Mouse (Mus musculus) kidney, embryonic 14.5 days (tissue): ENCODE results near the gene Faf2. TPM values are rescaled to one million over a fixed set of nuclear protein-coding genes. Genes with fewer than 3 reads are reported as not detected.

Experiments used
- ATAC-seq: fragments of 200-750 bp; cut with Nextera tagmentation; 2 replicates; pipeline ENCODE4 v1.8.0; 2017; ENCODE audit warnings: moderate number of reproducible peaks, mild to moderate bottlenecking, moderate TSS enrichment, moderate library complexity; ENCODE audit not compliant: low FRiP score, low TSS enrichment
- H3K27ac ChIP-seq: fragments of 300-500 bp; sonication (generic); 2 replicates; pipeline ENCODE4 v1.5.1; 2014; ENCODE audit warnings: low read depth, mild to moderate bottlenecking, low read length, moderate library complexity, mixed read lengths
- H3K27me3 ChIP-seq: fragments of 300-500 bp; sonication (generic); 2 replicates; pipeline ENCODE4 v1.6.1; 2014; ENCODE audit warnings: mild to moderate bottlenecking, low read length; ENCODE audit not compliant: control insufficient read depth, insufficient read depth
- H3K36me3 ChIP-seq: fragments of 300-500 bp; sonication (generic); 2 replicates; pipeline ENCODE4 v1.6.1; 2014; ENCODE audit warnings: low read length, mixed read lengths; ENCODE audit not compliant: control insufficient read depth, insufficient read depth
- H3K4me1 ChIP-seq: fragments of 300-500 bp; sonication (generic); 2 replicates; pipeline ENCODE4 v1.6.1; 2014; ENCODE audit warnings: low read length, mixed read lengths; ENCODE audit not compliant: control insufficient read depth, insufficient read depth
- H3K4me2 ChIP-seq: fragments of 300-500 bp; sonication (generic); replicated peaks from 2 replicates; pipeline ENCODE4 v1.6.1; 2014; ENCODE audit warnings: low read depth, mild to moderate bottlenecking, low read length
- H3K4me3 ChIP-seq: fragments of 300-500 bp; sonication (generic); 2 replicates; pipeline ENCODE4 v1.5.1; 2014; ENCODE audit warnings: mild to moderate bottlenecking, low read length
- H3K9ac ChIP-seq: fragments of 300-500 bp; sonication (generic); 2 replicates; pipeline ENCODE4 v1.6.1; 2014; ENCODE audit warnings: low read depth, mild to moderate bottlenecking, low read length, moderate library complexity
- H3K9me3 ChIP-seq: fragments of 300-500 bp; sonication (generic); 2 replicates; pipeline ENCODE4 v1.6.1; 2016; ENCODE audit warnings: low read length; ENCODE audit not compliant: control insufficient read depth
- WGBS: fragments of 180-500 bp; shearing (Covaris S2); extraction: QIAGEN DNeasy Blood & Tissue Kit; methylation state at CpG from one replicate; pipeline ENCODE4 v1.1.7; 2014; 5-methylcytosine and 5-hydroxymethylcytosine counted together
- polyA plus RNA-seq: library from polyadenylated mRNA; unstranded; fragments of >200 nt; fragmentation: Nextera tagmentation; extraction: Ambion mirVana; gene quantifications from 2 replicates; pipeline ENCODE4 v1.2.1, GENCODE M21; 2014

Gene Faf2
- 87.5 and 126 TPM in 2 replicates for polyA plus RNA-seq

- no peaks in the 10 kb centered on the region for H3K36me3 ChIP-seq
- peak within 1 kb of the TSS; percentile 78 for H3K4me2 ChIP-seq
- 0 out of 2 replicates have a peak, but pooled peaks cover 12% of the 10 kb centered on the region for H3K4me1 ChIP-seq
- no peaks in the 10 kb centered on the region for H3K27me3 ChIP-seq
- H3K9me3 ChIP-seq, result no peaks in the 10 kb centered on the region
- H3K9ac ChIP-seq, result peak within 1 kb of the TSS; percentile 95
- H3K27ac ChIP-seq, result peak within 1 kb of the TSS; percentile 87
- peak; percentile 98 for ATAC-seq
- peak within 1 kb of the TSS; percentile 96 for H3K4me3 ChIP-seq
- WGBS, result 12% methylated on average over 44 of the region's 44 CpGs
Measured at GRCm38 (mm10) chr13:54621155-54621932, at the start of gene Faf2. Gene Faf2, plus strand, starts transcription at chr13:54621784.

- ATAC-seq, result no peak
- no peaks in the 10 kb centered on the region for H3K9me3 ChIP-seq
- WGBS, result 82% methylated on average over 4 of the region's 4 CpGs
- H3K27ac ChIP-seq, result no peak overlapping the region
- H3K4me3 ChIP-seq, result no peak overlapping the region
- peaks cover 12% of the 10 kb centered on the region; the same call in 1 of the 2 replicates for H3K4me1 ChIP-seq
- H3K4me2 ChIP-seq, result no peak overlapping the region
- no peak overlapping the region for H3K9ac ChIP-seq
- peaks cover 10% of the 10 kb centered on the region; the same call in 1 of the 2 replicates for H3K36me3 ChIP-seq
- H3K27me3 ChIP-seq, result no peaks in the 10 kb centered on the region
Measured at GRCm38 (mm10) chr13:54572621-54573020, 49.0 kb upstream of the Faf2 start.

GRCm38 (mm10) chr13:54574854-54575481, 46.6 kb upstream of the Faf2 start, which contains the start of gene Arl10:
Gene Arl10, plus strand, starts transcription at chr13:54575015.
- H3K4me3 ChIP-seq, result peak within 1 kb of the TSS; percentile 95
- H3K4me2 ChIP-seq, result peak within 1 kb of the TSS; percentile 85
- H3K9me3 ChIP-seq, result no peaks in the 10 kb centered on the region
- peak; percentile 93 for ATAC-seq
- under 1% methylated on average over 55 of the region's 55 CpGs for WGBS
- H3K27me3 ChIP-seq, result no peaks in the 10 kb centered on the region
- peak within 1 kb of the TSS; percentile 84 for H3K27ac ChIP-seq
- H3K9ac ChIP-seq, result peak within 1 kb of the TSS; percentile 92
- peaks cover 12% of the 10 kb centered on the region; the same call in 1 of the 2 replicates for H3K4me1 ChIP-seq
- peaks cover 33% of the 10 kb centered on the region for H3K36me3 ChIP-seq

GRCm38 (mm10) chr13:54575489-54575888, 46.1 kb upstream of the Faf2 start:
- peaks cover 12% of the 10 kb centered on the region; the same call in 1 of the 2 replicates for H3K4me1 ChIP-seq
- H3K4me2 ChIP-seq, result peak overlapping the region; percentile 85
- no peaks in the 10 kb centered on the region for H3K27me3 ChIP-seq
- peaks cover 38% of the 10 kb centered on the region for H3K36me3 ChIP-seq
- peak; percentile 11; the same call in 1 of the 2 replicates for ATAC-seq
- H3K27ac ChIP-seq, result peak overlapping the region; percentile 84
- H3K4me3 ChIP-seq, result peak overlapping the region; percentile 95
- H3K9ac ChIP-seq, result peak overlapping the region; percentile 92
- WGBS, result 2% methylated on average over 19 of the region's 19 CpGs
- no peaks in the 10 kb centered on the region for H3K9me3 ChIP-seq

- peaks cover 12% of the 10 kb centered on the region; the same call in 1 of the 2 replicates for H3K4me1 ChIP-seq
- 88% methylated on average over 21 of the region's 21 CpGs for WGBS
- ATAC-seq, result no peak
- H3K9me3 ChIP-seq, result no peaks in the 10 kb centered on the region
- H3K36me3 ChIP-seq, result peaks cover 61% of the 10 kb centered on the region
- no peaks in the 10 kb centered on the region for H3K27me3 ChIP-seq
- H3K4me3 ChIP-seq, result no peak overlapping the region
- H3K9ac ChIP-seq, result no peak overlapping the region
- no peak overlapping the region for H3K27ac ChIP-seq
- H3K4me2 ChIP-seq, result no peak overlapping the region
Measured at GRCm38 (mm10) chr13:54577652-54578507, 43.7 kb upstream of the Faf2 start.

- no peak overlapping the region for H3K9ac ChIP-seq
- no peaks in the 10 kb centered on the region for H3K9me3 ChIP-seq
- no peaks in the 10 kb centered on the region for H3K27me3 ChIP-seq
- WGBS, result 79% methylated on average over 2 of the region's 2 CpGs
- no peak overlapping the region for H3K4me3 ChIP-seq
- peaks cover 94% of the 10 kb centered on the region for H3K36me3 ChIP-seq
- no peaks in the 10 kb centered on the region for H3K4me1 ChIP-seq
- no peak overlapping the region for H3K4me2 ChIP-seq
- no peak overlapping the region for H3K27ac ChIP-seq
- ATAC-seq, result no peak
Measured at GRCm38 (mm10) chr13:54581385-54581784, 40.2 kb upstream of the Faf2 start.

GRCm38 (mm10) chr13:54582126-54582525, 39.5 kb upstream of the Faf2 start:
- peaks cover 96% of the 10 kb centered on the region for H3K36me3 ChIP-seq
- H3K4me2 ChIP-seq, result no peak overlapping the region
- H3K4me3 ChIP-seq, result no peak overlapping the region

GRCm38 (mm10) chr13:54582860-54583259, 38.7 kb upstream of the Faf2 start:
- WGBS, result 91% methylated on average over 5 of the region's 5 CpGs
- Histone ChIP-seq H3K36me3 (peaks cover 91% of the 10 kb centered on the region), H3K9ac (no peak overlapping the region), H3K27me3 (no peaks in the 10 kb centered on the region), H3K4me1 (no peaks in the 10 kb centered on the region), H3K4me3 (no peak overlapping the region), H3K9me3 (no peaks in the 10 kb centered on the region), H3K27ac (no peak overlapping the region), H3K4me2 (no peak overlapping the region)
- ATAC-seq, result no peak

More at GRCm38 (mm10) chr13:54582126-54582525, 39.5 kb upstream of the Faf2 start:
- no peak for ATAC-seq
- Histone ChIP-seq H3K9ac (no peak overlapping the region), H3K4me1 (no peaks in the 10 kb centered on the region), H3K27ac (no peak overlapping the region), H3K27me3 (no peaks in the 10 kb centered on the region), H3K9me3 (no peaks in the 10 kb centered on the region)
- 85% methylated on average over 10 of the region's 10 CpGs for WGBS
